Mouse (Mus musculus): ENCODE results near the gene Slc35f5.

Gene Slc35f5

DNA sequence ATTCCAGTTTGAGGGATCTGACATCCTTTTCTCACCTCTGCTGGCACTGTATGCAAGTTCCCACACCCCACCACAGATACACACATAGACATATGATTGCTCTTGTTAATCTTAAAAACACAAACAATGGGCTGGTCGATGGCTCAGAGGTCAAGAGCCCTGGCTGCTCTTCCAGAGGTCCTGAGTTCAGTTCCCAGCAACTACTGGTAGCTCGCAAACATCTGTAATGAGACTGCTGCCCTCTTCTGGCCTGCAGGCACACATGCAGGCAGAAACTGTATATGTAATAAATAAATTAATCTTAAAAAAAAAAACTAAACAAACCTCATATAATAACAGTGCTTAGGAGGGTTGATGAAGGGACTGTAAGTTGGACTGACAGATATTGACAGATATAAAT, 13.8 kb downstream of the Slc35f5 start:
- DNase-seq (ENCODE audit: inconsistent age in 2 of 2, low spot score in 1 of 2) = peak in 1 of 2 experiments; percentile 40

- DNase-seq (ENCODE audit: inconsistent age in 2 of 2, low spot score in 1 of 2) = no peak
These were observed 15.2 kb downstream of the Slc35f5 start for GRCm38 (mm10) chr1:125575458-125576114.

GRCm38 (mm10) chr1:125576965-125577364, 16.6 kb downstream of the Slc35f5 start:
- no peak for DNase-seq (ENCODE audit: inconsistent age in 2 of 2, low spot score in 1 of 2)

DNA sequence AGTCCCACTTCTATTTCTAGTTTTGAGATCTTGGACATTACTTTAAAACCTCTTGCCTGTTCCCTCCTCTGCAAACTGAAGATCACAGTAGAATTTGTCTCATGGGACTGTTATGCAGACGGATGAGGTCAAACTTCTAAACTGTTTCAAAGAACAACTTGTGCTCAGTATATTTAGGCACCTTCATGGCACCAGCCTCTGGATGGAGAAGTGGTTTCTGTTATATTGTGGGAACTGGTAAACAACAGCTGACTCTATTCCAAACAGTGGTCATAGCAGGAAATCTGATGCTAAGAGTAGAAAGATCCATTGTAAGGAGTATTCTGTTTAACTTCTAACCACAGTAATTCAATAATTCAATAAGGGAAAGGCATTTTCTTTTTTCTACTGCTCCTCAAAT, 17.7 kb downstream of the Slc35f5 start:
- no peak for DNase-seq (ENCODE audit: inconsistent age in 2 of 2, low spot score in 1 of 2)

GRCm38 (mm10) chr1:125581134-125581533, 20.7 kb downstream of the Slc35f5 start:
- no peak for DNase-seq (ENCODE audit: inconsistent age in 2 of 2, low spot score in 1 of 2)

GRCm38 (mm10) chr1:125603620-125604019, 43.2 kb downstream of the Slc35f5 start:
- DNase-seq (ENCODE audit: inconsistent age in 2 of 2, low spot score in 1 of 2) = no peak

DNA sequence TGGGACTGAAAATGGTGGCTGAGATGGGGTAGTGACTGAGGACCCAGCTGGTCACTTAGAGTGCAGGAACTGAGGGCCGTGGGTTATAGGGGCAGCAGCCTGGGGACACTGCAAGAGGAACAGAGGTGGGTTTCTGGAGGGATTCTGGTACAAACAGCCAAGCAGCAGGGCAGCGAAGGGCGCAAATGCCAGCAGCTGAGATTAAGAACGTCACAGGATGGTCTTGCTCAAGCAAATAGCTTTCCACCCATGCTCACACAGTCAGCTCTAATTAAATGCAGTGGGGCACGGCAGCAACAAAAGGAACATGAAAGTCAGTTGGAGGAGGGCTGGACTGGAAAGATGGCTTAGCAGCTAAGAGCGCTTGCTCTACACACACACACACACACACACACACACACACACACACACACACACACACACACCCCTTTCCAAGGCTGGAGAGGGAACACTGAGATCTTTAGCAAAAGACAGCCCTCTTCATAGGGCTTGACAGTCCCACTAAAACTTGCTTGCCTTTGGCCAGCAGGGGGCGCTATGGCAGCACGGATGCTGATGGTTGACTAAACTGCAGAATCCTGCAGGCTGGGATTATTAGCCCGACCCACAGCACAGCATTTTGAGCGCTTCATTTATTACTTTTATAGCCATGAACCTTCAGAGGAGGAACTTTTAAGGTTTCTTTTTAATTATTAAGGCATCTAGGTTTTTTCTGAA, 46.9 kb downstream of the Slc35f5 start:
- peak; percentile 79 to 94 for DNase-seq (ENCODE audit: inconsistent age in 2 of 2, low spot score in 1 of 2)

GRCm38 (mm10) chr1:125624376-125625076, 64.1 kb downstream of the Slc35f5 start:
- DNase-seq (ENCODE audit: inconsistent age in 2 of 2, low spot score in 1 of 2) = no peak

DNA sequence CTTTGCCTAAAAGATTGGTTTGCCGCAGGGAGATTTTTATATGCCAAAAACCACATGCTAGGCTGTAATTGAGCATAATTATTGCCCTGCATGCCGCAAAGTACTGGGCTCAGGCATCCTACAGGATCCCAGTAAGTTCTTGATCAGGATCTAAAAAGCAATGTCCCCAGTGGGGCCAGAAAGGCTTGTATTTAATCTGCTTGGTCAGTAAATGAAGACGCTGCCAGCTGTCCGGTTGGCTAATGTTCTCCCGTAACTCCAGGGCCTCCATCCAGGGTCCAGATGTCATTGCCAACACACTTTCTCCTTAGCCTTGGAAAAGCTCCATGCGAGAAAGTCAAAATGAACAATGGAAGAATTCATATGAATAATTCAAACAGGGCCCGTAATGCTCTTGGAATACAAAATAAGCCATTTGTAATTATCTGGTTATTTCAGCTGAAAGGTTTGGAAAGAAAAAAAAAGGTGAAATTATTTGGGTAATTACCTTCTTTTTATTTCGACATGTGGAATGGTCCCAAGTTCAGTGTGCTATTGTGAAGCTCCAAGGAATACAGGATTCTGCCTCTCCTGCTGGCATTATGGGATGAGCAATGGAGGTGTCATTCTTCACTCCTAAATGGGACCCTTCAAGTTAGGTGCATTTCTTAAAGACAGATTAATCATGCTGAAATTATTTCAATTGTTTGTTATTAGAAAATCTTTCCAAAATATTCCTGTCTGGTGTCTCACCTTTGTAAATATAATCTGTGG, 79.3 kb downstream of the Slc35f5 start:
- peak in 1 of 2 experiments; percentile 24 for DNase-seq (ENCODE audit: inconsistent age in 2 of 2, low spot score in 1 of 2)

GRCm38 (mm10) chr1:125643643-125644042, 83.2 kb downstream of the Slc35f5 start:
- no peak for DNase-seq (ENCODE audit: inconsistent age in 2 of 2, low spot score in 1 of 2)
